Mouse (Mus musculus): Measurements from ENCODE around the gene Fam168a.

Gene Fam168a

DNA sequence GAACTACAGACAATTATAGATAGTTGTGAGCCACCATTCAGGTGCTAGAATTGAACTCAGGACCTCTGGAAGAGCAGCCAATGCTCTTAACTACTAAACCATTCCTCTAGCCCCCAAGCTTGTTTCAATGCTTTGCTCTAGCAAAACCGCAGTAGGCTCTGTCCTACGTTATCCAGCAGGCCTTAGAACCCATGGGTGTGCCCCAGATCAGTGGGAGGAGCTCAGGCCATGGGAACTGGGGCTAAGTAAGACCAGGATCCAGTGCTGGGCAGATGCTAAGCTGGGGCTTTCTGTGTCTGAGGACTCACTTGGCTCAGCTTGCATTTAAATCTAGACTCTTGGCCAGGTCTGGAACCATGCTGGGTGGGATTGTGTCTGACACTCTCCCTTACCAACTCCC, 161.1 kb downstream of the Fam168a start:
- DNase-seq (ENCODE audit: low read depth, low spot score): no peak

DNA sequence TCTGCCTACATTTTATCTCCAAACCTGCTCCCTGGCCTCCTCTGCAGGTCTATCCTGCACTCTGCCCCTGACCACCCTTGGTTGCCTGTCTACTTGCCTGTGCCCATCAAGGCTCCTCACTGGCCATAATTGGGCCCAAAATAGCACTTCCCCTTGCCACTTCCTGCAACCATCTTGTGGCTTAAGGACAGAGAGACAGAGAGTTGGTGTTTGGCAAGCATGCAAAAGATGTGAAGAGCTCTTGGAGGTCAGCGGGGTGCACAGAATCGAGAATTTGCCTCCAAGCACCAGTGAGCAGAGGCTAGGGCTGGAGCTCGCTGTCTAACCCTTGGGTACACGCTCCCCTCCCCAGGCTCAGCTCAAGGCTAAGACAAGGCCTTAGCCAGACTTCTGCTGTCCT, 162.1 kb downstream of the Fam168a start:
- no peak for DNase-seq (ENCODE audit: low read depth, low spot score)

DNA sequence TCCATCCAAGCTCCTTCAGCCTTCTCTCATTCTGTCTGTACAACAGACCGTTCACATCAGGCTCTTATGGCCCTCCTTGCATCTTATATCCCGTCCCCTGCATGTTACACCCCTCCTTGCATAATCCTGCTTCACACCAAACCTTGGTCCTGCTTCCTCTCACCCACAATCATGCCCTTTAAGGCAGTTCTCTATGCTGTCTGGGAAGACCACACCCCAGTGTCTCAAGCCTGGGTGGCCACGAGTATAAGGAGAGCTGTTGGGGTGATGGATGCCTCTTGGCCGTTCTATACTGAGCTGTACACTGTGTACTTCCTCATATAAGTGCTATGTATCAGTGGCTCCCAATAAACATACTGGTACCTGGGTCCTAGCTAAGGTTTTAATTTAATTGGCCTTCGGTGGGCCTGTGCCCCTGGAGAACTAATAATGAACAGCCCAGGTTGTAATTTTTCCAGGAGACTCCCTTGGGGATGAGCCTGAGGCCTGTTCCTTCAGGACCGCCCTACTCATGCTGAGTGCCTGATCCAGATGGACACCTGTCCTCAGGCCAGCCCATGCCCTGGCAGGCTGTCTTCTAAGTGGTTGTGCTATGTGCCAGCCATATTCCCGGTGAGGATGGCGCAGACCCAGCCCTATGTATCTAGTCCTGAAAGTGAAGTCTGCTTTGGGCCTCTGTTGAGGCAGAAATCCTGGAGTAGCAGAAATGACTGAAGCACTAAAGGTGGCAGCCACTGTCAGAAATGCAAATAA, 163.6 kb downstream of the Fam168a start:
- no peak for DNase-seq (ENCODE audit: low read depth, low spot score)

DNA sequence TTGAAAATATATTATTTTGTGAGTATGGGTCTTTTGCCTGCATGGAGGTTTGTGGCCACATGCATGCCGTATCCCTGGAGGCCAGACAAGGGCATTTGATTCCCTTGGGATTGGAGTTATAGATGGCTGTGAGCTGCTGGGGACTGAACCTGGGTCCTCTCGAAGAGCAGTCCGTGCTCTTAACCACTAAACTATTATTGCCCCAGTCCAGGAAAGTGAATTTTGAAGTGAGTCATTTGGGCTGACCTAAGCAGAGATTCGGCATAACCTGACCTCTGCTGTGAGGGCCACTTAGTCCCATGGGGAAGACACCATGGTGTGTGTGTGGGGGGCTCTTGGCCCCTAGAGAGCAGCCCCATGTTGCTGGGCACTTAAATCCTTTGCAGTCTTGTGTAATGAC, 164.9 kb downstream of the Fam168a start:
- DNase-seq (ENCODE audit: low read depth, low spot score): no peak

DNA sequence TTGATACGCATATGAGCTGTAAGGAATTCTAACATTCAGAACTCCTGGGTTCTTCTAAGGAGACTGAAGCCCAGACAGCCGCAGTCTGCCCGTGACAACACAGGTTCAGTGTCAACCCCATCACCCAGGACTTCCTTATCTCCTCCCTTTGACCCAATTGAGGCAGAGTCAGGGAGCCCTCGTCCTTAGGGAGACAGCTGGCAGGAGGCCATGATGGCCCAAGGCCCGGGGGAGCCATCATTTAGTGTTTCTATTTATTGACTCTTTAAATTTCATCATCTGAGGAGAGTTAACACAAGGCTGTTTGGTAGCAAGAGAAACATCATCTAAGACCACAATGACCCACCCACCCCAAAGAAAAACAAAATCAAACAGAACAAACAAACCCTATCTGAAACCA, 165.5 kb downstream of the Fam168a start:
- no peak for DNase-seq (ENCODE audit: low read depth, low spot score)

DNA sequence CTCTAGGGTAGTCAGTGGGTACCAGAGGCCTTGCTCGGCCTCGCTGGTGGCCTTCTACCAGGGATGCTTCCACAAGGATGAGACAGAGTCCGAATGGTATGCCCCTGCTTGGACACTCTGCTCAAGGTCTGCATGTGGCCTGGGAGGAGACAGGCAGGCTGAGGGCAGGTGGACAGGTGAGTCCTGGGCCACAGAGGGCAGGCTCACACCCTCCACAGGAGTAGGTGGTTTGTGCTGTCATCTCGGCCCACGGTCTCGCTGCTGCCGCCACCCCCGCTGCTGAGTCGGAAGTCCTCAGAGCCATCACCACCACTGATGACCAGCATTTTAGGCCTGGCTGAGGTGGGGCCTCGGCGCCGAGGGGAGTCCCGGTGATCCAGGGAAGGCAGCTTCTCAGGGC, 166.8 kb downstream of the Fam168a start:
- DNase-seq (ENCODE audit: low read depth, low spot score): no peak

DNA sequence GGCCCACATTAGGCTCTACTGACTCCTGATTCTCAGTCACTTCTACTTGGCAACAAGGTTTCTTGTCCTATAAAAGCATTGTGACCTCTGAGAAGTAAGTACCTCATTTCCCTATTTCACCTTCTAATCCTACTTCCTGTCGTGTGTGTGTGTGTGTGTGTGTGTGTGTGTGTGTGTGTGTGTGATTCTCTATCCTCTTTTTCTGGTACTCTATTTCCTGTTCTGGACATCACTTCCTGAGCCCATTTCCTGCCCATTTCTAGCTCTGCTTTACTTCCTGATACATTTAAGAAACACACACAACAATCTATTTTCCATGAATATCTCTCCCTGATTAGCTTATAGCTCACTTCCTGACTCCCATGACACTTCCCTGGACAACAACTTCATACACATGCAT, 169.4 kb downstream of the Fam168a start:
- no peak for DNase-seq (ENCODE audit: low read depth, low spot score)

DNA sequence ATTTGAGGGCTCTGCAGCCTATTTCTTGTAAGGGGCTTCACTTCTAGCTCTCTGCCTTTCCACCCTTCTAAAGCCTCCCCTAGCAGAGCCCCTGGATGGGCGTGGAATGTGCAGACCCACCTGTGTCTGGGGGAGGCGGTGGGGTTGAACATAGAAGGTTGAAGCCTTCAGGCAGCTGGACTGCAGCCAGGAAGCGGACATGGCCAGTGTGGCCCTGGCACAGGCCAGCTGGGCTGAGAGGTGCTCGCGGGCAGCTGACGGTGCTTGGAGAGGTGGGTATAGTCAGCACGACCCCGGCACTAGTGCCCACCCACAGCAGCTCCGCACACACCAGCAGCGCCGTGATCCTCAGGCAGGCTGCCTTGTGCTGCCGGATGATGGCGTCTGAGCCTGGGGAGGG, 169.9 kb downstream of the Fam168a start:
- no peak for DNase-seq (ENCODE audit: low read depth, low spot score)

DNA sequence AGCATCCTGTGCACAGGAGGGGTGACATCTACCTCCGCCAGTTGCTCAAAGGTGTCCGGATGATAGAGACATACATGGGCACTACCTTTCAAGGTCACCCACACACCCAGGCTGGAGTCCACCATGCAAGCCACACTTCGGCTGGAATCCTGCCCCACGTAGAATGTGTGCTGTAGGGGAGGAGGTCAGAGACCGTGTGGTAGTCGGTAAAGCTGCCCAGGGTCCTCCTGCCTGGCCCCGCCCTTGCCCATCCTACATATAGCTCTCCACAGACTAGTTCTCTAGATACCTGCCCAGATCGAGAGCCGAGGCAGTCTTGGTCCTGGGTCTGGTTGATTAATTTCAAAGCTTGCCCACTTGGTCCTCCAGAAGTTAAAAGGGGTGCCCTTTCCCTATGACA, 170.3 kb downstream of the Fam168a start:
- no peak for DNase-seq (ENCODE audit: low read depth, low spot score)

DNA sequence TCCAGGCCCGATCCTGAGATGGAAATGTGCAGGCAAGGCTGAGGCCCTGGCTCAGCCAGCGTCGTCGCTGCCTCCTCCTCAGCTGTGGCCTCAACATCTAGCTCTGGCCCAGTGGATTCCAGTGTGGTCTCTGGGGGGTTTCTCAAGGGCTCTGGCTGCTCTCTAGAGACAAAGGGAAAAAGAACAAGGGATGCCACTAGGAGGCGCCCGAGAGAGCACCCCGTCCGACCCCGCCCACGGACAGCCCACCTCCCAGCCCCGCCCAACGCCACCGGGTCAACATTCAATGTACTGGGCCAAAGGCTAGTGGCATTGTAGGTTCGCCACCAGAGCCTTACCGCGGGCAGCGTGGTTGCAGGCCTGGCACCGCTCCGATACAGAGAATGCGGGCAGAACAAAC, 173.2 kb downstream of the Fam168a start:
- DNase-seq (ENCODE audit: low read depth, low spot score): peak; percentile 48

DNA sequence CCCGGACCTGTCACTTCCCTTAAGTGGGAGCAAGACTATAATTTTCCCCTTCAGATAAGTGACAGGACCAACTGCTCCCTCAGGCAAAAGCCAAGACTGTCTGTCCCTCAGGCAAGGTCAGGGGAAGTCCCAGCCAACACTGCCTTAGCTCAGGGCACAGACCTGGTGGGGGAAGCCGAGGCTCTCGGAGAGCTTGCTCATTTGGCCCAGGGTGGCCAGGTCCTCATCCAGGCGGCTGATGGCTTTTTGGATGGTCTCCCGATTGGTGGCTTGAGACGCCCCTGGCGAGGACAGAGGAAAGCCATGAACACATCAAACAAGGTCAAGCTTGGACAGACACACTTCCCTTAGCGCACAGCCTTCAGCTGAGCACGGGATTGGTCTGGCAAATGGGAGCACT, 175.1 kb downstream of the Fam168a start:
- DNase-seq (ENCODE audit: low read depth, low spot score): no peak

DNA sequence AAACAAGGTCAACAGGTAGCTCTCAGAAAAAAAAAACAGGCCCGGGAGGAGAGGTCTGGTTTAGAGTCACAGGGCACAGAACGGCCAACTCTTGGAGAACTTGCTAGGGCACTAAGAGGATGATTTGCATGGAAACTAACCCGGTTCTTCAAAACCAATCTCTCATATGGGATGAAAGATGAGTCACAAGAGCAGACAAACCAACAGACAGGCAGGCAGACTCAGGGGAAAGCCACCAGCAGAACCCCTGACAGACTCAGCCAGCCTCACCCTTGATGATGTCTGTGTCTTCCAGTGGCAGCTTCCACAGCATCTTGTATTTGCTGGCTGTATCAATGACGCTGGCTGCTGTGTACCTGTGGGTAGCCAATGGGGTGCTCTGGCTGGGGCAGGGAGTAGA, 175.5 kb downstream of the Fam168a start:
- DNase-seq (ENCODE audit: low read depth, low spot score): no peak

DNA sequence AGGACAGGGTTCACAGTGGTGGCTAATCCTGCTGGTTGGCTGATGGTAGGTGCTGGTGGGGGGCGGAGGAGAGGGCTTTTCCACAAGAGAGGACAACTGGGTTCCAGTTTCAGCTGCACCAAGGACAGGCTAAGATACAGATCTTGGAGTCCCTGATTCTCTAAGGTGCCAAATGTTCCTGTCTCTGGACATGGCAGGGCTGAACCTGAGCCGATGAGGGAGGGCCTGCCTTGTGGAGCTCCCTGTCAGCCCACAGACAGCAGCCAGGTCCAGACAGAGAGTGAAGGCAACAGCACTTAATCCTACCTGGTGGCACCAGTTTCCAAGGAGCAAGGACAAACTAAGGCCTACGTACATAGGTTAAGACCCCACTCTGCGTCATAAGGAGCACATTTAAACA, 178.0 kb downstream of the Fam168a start:
- DNase-seq (ENCODE audit: low read depth, low spot score): no peak

DNA sequence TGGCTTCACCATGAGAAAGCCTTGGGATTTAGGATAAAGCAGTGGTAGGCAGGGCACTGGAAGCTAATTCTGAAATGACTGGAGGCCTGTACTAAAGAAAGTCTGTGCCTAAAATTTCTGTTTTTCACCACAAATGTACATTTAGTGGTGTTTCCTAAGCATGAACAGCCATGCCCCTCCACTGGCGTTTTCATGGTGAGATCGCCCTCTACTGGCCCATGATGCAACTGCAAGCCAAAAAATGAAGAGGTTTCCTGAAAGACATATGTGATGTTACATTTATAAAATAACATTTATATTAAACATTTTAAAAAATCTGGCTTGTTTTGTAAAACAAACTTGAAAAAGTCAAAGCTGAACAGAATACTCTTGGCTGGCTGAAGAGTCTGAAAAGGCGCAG, 180.1 kb downstream of the Fam168a start:
- no peak for DNase-seq (ENCODE audit: low read depth, low spot score)

Measured in embryo, embryonic 11.5 days (tissue).